Mouse (Mus musculus) left cerebral cortex, postnatal 25 days (tissue): ENCODE results near the gene Gcsh. TPM values are rescaled to one million over a fixed set of nuclear protein-coding genes. Genes with fewer than 3 reads are reported as not detected.

Experiments used
- DNase-seq, 2 experiments: peaks; one replicate each; pipeline ENCODE4 v3.0.0; 2022; ENCODE audit warnings: low spot score in 2 of 2, mixed read lengths in 1 of 2
- intact Hi-C: fragments of 180-260 bp; cut with DNase I; formaldehyde crosslinking; loops from one replicate; pipeline ENCODE4 v1.15.1; 2025
- total RNA-seq, 2 experiments: library from RNA; stranded (reverse); gene quantifications; 2 replicates each; pipeline ENCODE4 v1.2.3; 2021

Gcsh gene
- total RNA-seq, 2 experiments from 2014 or later: 35.3 to 39.1 TPM

DNA sequence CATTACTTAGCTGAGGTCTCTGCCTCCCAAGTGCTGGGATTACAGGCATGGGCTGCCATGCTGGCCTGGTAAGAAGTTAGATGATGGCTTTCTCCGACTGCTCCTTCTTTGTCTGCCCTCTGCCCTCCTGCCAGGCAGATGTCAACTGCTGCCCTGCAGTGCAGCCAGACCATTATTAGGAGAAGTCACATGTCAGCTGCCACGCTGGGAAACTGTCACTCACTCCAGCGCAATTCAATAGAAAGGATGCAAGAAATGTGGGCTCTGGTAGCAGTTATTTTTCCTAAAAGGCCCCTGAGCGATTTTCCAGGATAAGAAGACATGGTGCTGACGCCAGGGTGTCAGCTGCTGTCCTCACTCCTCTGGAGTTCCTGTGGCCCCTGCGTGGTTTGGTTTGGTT, 57.8 kb downstream of the Gcsh start:
- DNase-seq: no peak
- intact Hi-C loops: no loop called here

DNA sequence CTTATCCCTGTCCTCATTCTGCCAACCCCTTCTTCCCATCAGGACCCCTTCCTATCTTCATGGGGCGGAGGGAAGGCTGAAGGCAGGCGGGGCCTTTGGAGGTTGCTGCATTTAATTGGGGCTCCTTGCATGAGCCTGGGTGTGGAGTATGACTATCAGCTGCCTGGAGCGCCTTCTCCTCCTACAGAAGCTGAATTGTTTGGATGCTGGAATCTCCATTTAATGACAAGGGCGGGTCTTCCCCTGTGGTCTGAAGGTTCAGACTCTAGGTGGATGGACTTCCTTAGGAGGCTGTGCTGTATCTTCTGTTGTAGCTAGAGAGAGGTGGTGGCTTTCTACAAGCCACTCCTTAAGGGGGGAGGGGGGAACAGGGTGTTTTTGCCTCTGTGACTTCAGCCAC, 58.4 kb downstream of the Gcsh start:
- intact Hi-C loops: no loop called here
- no peak for DNase-seq

Other genes starting within 250 kb of the Gcsh start
- gene Cmc2, start 72.1 kb downstream of the Gcsh start, total RNA-seq: 10 to 100 TPM; 15.9 to 20.2 TPM
- gene Cenpn, start 71.8 kb downstream of the Gcsh start, total RNA-seq: 1 to 10 TPM; 1.3 to 1.6 TPM
- 10 to 100 TPM; 60.8 to 62.8 TPM for gene Atmin, start 50.1 kb downstream of the Gcsh start, total RNA-seq
- gene 1700030J22Rik, start 14.6 kb downstream of the Gcsh start, total RNA-seq: 10 to 100 TPM; 11.1 to 13.3 TPM
- gene Pkd1l2, start 88.9 kb upstream of the Gcsh start, total RNA-seq: under 1 TPM in 1 of 2 experiments, not detected in 1; 0.07 TPM
- not detected for gene Bco1, start 102.3 kb upstream of the Gcsh start, total RNA-seq
- 10 to 100 TPM; 16.8 to 17.9 TPM for gene Gan, start 164.6 kb upstream of the Gcsh start, total RNA-seq